Mouse (Mus musculus) MEL (cell line): ENCODE data around the gene Hba-x. TPM values are rescaled to one million over a fixed set of nuclear protein-coding genes. Genes with fewer than 3 reads are reported as not detected.
A peak's percentile ranks its signal among the peaks of the same experiment; 100 is the strongest.

Experiments used
- DNase-seq: peaks from one replicate; pipeline ENCODE4 v3.0.0; 2011; ENCODE audit warnings: low read depth, low spot score
- H3K27ac ChIP-seq: 2 replicates; pipeline ENCODE4 v1.5.1; 2012; ENCODE audit warnings: low read depth, mild to moderate bottlenecking, control low read depth, low read length, moderate library complexity; ENCODE audit not compliant: control insufficient read depth
- H3K27me3 ChIP-seq, 2 experiments: fragments of 150-350 bp in 1 of 2; sonication (generic) in 1 of 2; 2 replicates each; pipeline ENCODE4 v1.6.1; 2012; ENCODE audit warnings: low read length in 2 of 2, mild to moderate bottlenecking in 2 of 2, improper control_type of control experiment in 1 of 2, moderate library complexity in 1 of 2; ENCODE audit not compliant: insufficient read depth in 2 of 2, control insufficient read depth in 1 of 2
- H3K36me3 ChIP-seq, 2 experiments: 2 replicates each; pipeline ENCODE4 v1.6.1; 2012 to 2014; ENCODE audit warnings: low read length in 2 of 2, improper control_type of control experiment in 1 of 2, inconsistent platforms in 1 of 2, mild to moderate bottlenecking in 1 of 2; ENCODE audit not compliant: insufficient read depth in 2 of 2, control insufficient read depth in 1 of 2
- H3K4me1 ChIP-seq, 2 experiments: fragments of 150-350 bp in 1 of 2; sonication (generic) in 1 of 2; 2 replicates each; pipeline ENCODE4 v1.6.1; 2012; ENCODE audit warnings: low read length in 2 of 2, improper control_type of control experiment in 1 of 2, mild to moderate bottlenecking in 1 of 2; ENCODE audit not compliant: insufficient read depth in 2 of 2, control insufficient read depth in 1 of 2
- H3K4me3 ChIP-seq, 2 experiments: fragments of 150-350 bp in 1 of 2; sonication (generic) in 1 of 2; 2 replicates each; pipeline ENCODE4 v1.5.1; 2012; ENCODE audit warnings: low read depth in 2 of 2, low read length in 2 of 2, mild to moderate bottlenecking in 2 of 2, moderate library complexity in 2 of 2, control low read depth in 1 of 2, improper control_type of control experiment in 1 of 2; ENCODE audit not compliant: control insufficient read depth in 1 of 2, insufficient read depth in 1 of 2
- H3K79me2 ChIP-seq: 2 replicates; pipeline ENCODE4 v1.6.1; 2012; ENCODE audit warnings: mild to moderate bottlenecking, low read length, moderate library complexity; ENCODE audit not compliant: control insufficient read depth, poor library complexity, insufficient read depth
- H3K9ac ChIP-seq: 2 replicates; pipeline ENCODE4 v1.6.1; 2012; ENCODE audit warnings: low read depth, mild to moderate bottlenecking, control low read depth, low read length, moderate library complexity; ENCODE audit not compliant: control insufficient read depth, poor library complexity, severe bottlenecking
- H3K9me3 ChIP-seq: fragments of 150-350 bp; sonication (generic); replicated peaks from 2 replicates; pipeline ENCODE4 v1.6.1; 2012; ENCODE audit warnings: mild to moderate bottlenecking, low read length, improper control_type of control experiment, moderate library complexity; ENCODE audit not compliant: insufficient read depth
- BHLHE40 ChIP-seq: IDR thresholded peaks from 2 replicates; pipeline ENCODE4 v1.6.1; 2012; ENCODE audit warnings: low read depth, mild to moderate bottlenecking, inconsistent platforms, low read length, improper control_type of control experiment, borderline replicate concordance
- CHD1 ChIP-seq: IDR thresholded peaks from 2 replicates; pipeline ENCODE4 v1.6.1; 2012; ENCODE audit warnings: low read depth, mild to moderate bottlenecking, inconsistent platforms, low read length, improper control_type of control experiment
- CHD2 ChIP-seq: IDR thresholded peaks from 2 replicates; pipeline ENCODE4 v1.6.1; 2011; ENCODE audit warnings: low read length, improper control_type of control experiment
- E2F4 ChIP-seq: IDR thresholded peaks from 2 replicates; pipeline ENCODE4 v1.6.1; 2011; ENCODE audit warnings: low read depth, low read length, improper control_type of control experiment, borderline replicate concordance
- ELF1 ChIP-seq: IDR thresholded peaks from 2 replicates; pipeline ENCODE4 v1.6.1; 2014; ENCODE audit warnings: low read depth, mild to moderate bottlenecking, inconsistent platforms, low read length, improper control_type of control experiment, moderate library complexity
- EP300 ChIP-seq, 2 experiments: IDR thresholded peaks; 2 replicates each; pipeline ENCODE4 v1.6.1; 2011; ENCODE audit warnings: improper control_type of control experiment in 2 of 2, low read length in 2 of 2, low read depth in 1 of 2, mild to moderate bottlenecking in 1 of 2
- ETS1 ChIP-seq: IDR thresholded peaks from 2 replicates; pipeline ENCODE4 v1.6.1; 2012; ENCODE audit warnings: low read depth, mild to moderate bottlenecking, inconsistent platforms, low read length, improper control_type of control experiment, moderate library complexity
- GABPA ChIP-seq: IDR thresholded peaks from 2 replicates; pipeline ENCODE4 v1.6.1; 2012; ENCODE audit warnings: low read depth, mild to moderate bottlenecking, inconsistent platforms, low read length, improper control_type of control experiment, moderate library complexity
- GATA1 ChIP-seq: IDR thresholded peaks from 2 replicates; pipeline ENCODE4 v1.6.1; 2011; ENCODE audit warnings: low read depth, low read length, improper control_type of control experiment
- HCFC1 ChIP-seq: IDR thresholded peaks from 2 replicates; pipeline ENCODE4 v1.6.1; 2012; ENCODE audit warnings: low read depth, mild to moderate bottlenecking, inconsistent platforms, low read length, improper control_type of control experiment, moderate library complexity
- JUND ChIP-seq: IDR thresholded peaks from 2 replicates; pipeline ENCODE4 v1.6.1; 2011; ENCODE audit warnings: low read depth, mild to moderate bottlenecking, improper control_type of control experiment, low read length
- KAT2A ChIP-seq: conservative IDR thresholded peaks from 2 replicates; pipeline ENCODE4 v1.6.1; 2012; ENCODE audit warnings: low read depth, low read length, improper control_type of control experiment, inconsistent platforms
- MAFK ChIP-seq: IDR thresholded peaks from 2 replicates; pipeline ENCODE4 v1.6.1; 2011; ENCODE audit warnings: low read depth, mild to moderate bottlenecking, low read length, improper control_type of control experiment, borderline replicate concordance
- MAX ChIP-seq: IDR thresholded peaks from 2 replicates; pipeline ENCODE4 v1.6.1; 2011; ENCODE audit warnings: low read length, improper control_type of control experiment
- MAZ ChIP-seq: IDR thresholded peaks from 2 replicates; pipeline ENCODE4 v1.6.1; 2012; ENCODE audit warnings: low read depth, mild to moderate bottlenecking, inconsistent platforms, low read length, improper control_type of control experiment
- MEF2A ChIP-seq: IDR thresholded peaks from 2 replicates; pipeline ENCODE4 v1.6.1; 2014; ENCODE audit warnings: low read depth, mild to moderate bottlenecking, inconsistent platforms, low read length, improper control_type of control experiment; ENCODE audit not compliant: poor library complexity, insufficient replicate concordance, severe bottlenecking; ENCODE audit errors: extremely low read depth
- MXI1 ChIP-seq: IDR thresholded peaks from 2 replicates; pipeline ENCODE4 v1.6.1; 2011; ENCODE audit warnings: mild to moderate bottlenecking, low read depth, low read length, improper control_type of control experiment
- MYB ChIP-seq: IDR thresholded peaks from 2 replicates; pipeline ENCODE4 v1.6.1; 2011; ENCODE audit warnings: mild to moderate bottlenecking, low read depth, low read length, improper control_type of control experiment
- NRF1 ChIP-seq: IDR thresholded peaks from 2 replicates; pipeline ENCODE4 v1.6.1; 2014; ENCODE audit warnings: low read depth, mild to moderate bottlenecking, inconsistent platforms, low read length, improper control_type of control experiment, moderate library complexity; ENCODE audit not compliant: poor library complexity, insufficient read depth, severe bottlenecking
- POLR2A ChIP-seq, 2 experiments: IDR thresholded peaks; 2 replicates each; pipeline ENCODE4 v1.6.1; 2011 to 2012; ENCODE audit warnings: low read length in 2 of 2, mild to moderate bottlenecking in 2 of 2, control low read depth in 1 of 2, improper control_type of control experiment in 1 of 2, low read depth in 1 of 2, moderate library complexity in 1 of 2; ENCODE audit not compliant: control insufficient read depth in 1 of 2, insufficient read depth in 1 of 2, poor library complexity in 1 of 2
- POLR2AphosphoS2 ChIP-seq: IDR thresholded peaks from 2 replicates; pipeline ENCODE4 v1.6.1; 2011; ENCODE audit warnings: low read length, improper control_type of control experiment
- RCOR1 ChIP-seq: IDR thresholded peaks from 2 replicates; pipeline ENCODE4 v1.6.1; 2012; ENCODE audit warnings: low read depth, mild to moderate bottlenecking, inconsistent platforms, low read length, improper control_type of control experiment
- SIN3A ChIP-seq: IDR thresholded peaks from 2 replicates; pipeline ENCODE4 v1.6.1; 2012; ENCODE audit warnings: low read length, improper control_type of control experiment, inconsistent platforms
- TAL1 ChIP-seq: IDR thresholded peaks from 2 replicates; pipeline ENCODE4 v1.6.1; 2012; ENCODE audit warnings: mild to moderate bottlenecking, inconsistent platforms, low read length, moderate library complexity, mixed read lengths
- TBP ChIP-seq: IDR thresholded peaks from 2 replicates; pipeline ENCODE4 v1.8.0; 2011; ENCODE audit warnings: low read depth, low read length, improper control_type of control experiment
- TCF12 ChIP-seq: IDR thresholded peaks from 2 replicates; pipeline ENCODE4 v1.6.1; 2014; ENCODE audit warnings: low read depth, mild to moderate bottlenecking, inconsistent platforms, low read length, improper control_type of control experiment, moderate library complexity
- USF2 ChIP-seq, 2 experiments: IDR thresholded peaks; 2 replicates each; pipeline ENCODE4 v1.6.1; 2011 to 2012; ENCODE audit warnings: improper control_type of control experiment in 2 of 2, low read length in 2 of 2, borderline replicate concordance in 1 of 2, inconsistent platforms in 1 of 2, low read depth in 1 of 2, mild to moderate bottlenecking in 1 of 2; ENCODE audit not compliant: insufficient read depth in 1 of 2
- ZC3H11A ChIP-seq: IDR thresholded peaks from 2 replicates; pipeline ENCODE4 v1.6.1; 2012; ENCODE audit warnings: low read depth, mild to moderate bottlenecking, inconsistent platforms, low read length, improper control_type of control experiment
- ZMIZ1 ChIP-seq: IDR thresholded peaks from 2 replicates; pipeline ENCODE4 v1.6.1; 2012; ENCODE audit warnings: low read depth, mild to moderate bottlenecking, inconsistent platforms, low read length, improper control_type of control experiment, moderate library complexity
- ZNF384 ChIP-seq: IDR thresholded peaks from 2 replicates; pipeline ENCODE4 v1.6.1; 2012; ENCODE audit warnings: low read depth, mild to moderate bottlenecking, inconsistent platforms, low read length, improper control_type of control experiment
- polyA plus RNA-seq, 2 experiments: library from polyadenylated mRNA; stranded (reverse) in 1 of 2; unstranded in 1 of 2; fragments of >175 nt in 1 of 2; fragments of >200 nt in 1 of 2; gene quantifications; 2 replicates each; pipeline versions ENCODE4 v1.2.1 to v1.2.4; 2012; ENCODE audit warnings: low replicate concordance in 2 of 2, low read depth in 1 of 2; ENCODE audit not compliant: insufficient read length in 2 of 2, insufficient read depth in 1 of 2, missing spikeins in 1 of 2
- total RNA-seq: library from RNA; depleted of rRNA; stranded (reverse); fragments of 300-350 nt; gene quantifications from 2 replicates; pipeline ENCODE4 v1.2.3, GENCODE M21; 2012

The Hba-x gene
- total and polyA plus RNA-seq, 3 experiments = 0.13 TPM; not detected in 2

GRCm38 (mm10) chr11:32245614-32246013 is 30.6 kb upstream of the Hba-x start:
- H3K27ac ChIP-seq = peak overlapping the region; percentile 92
- no peaks in the 10 kb centered on the region for H3K9me3 ChIP-seq
- peak; percentile 95 for DNase-seq
- TF ChIP-seq CHD1 (no peak), ELF1 (peak; percentile 46; the same call in 1 of the 2 replicates), GABPA (peak; percentile 68; the same call in 1 of the 2 replicates), ZMIZ1 (peak; percentile 84), TAL1 (peak; percentile 100), EP300 (IDR thresholded peaks at IDR 0.05; ENCODE audit: low read depth in 1 of 2, low read length in 2 of 2) (peak; percentile 100), GATA1 (peak; percentile 100), CHD2 (peak; percentile 40; the same call in 1 of the 2 replicates), MXI1 (peak; percentile 42), ETS1 (peak; percentile 97), ZC3H11A (no peak), MAZ (peak; percentile 36), POLR2AphosphoS2 (peak; percentile 71; the same call in 1 of the 2 replicates), MAFK (peak; percentile 80; the same call in 1 of the 2 replicates), ZNF384 (peak; percentile 51), POLR2A (IDR thresholded peaks at IDR 0.05; ENCODE audit: control insufficient read depth in 1 of 2, insufficient read depth in 1 of 2, low read depth in 1 of 2, low read length in 2 of 2, poor library complexity in 1 of 2) (peak; percentile 25 to 37; a peak in 1 of 4 replicates), USF2 (IDR thresholded peaks at IDR 0.05; ENCODE audit: borderline replicate concordance in 1 of 2, insufficient read depth in 1 of 2, low read depth in 1 of 2, low read length in 2 of 2) (no peak), KAT2A (peak; percentile 49; the same call in 1 of the 2 replicates), BHLHE40 (peak; percentile 66), TBP (no peak), E2F4 (no peak), MEF2A (peak; percentile 43; the same call in 1 of the 2 replicates), MAX (peak; percentile 47; the same call in 1 of the 2 replicates), MYB (peak; percentile 66; the same call in 1 of the 2 replicates), SIN3A (peak; percentile 90), JUND (peak; percentile 83; the same call in 1 of the 2 replicates), RCOR1 (peak; percentile 96), NRF1 (no peak), TCF12 (peak; percentile 100), HCFC1 (peak; percentile 40; the same call in 1 of the 2 replicates)
- H3K9ac ChIP-seq = peak overlapping the region; percentile 40
- peaks cover 0 to 55% of the 10 kb centered on the region in 2 experiments; a peak in 2 of 4 replicates for H3K36me3 ChIP-seq
- no peaks in the 10 kb centered on the region for H3K79me2 ChIP-seq
- no peaks in the 10 kb centered on the region for H3K27me3 ChIP-seq
- 0 out of 4 replicates have a peak overlapping the region, but pooled peaks of 1 of the 2 experiments have one; percentile 2 for H3K4me3 ChIP-seq
- peaks cover 32 to 57% of the 10 kb centered on the region in 2 experiments for H3K4me1 ChIP-seq
